9 mouse cellular contexts compared by ENCODE assay signal in genomic region chr17:88042099-88043086, GRCm38 (mm10). TPM values are rescaled to one million over a fixed set of nuclear protein-coding genes. Genes with fewer than 3 reads are reported as not detected.
A peak's percentile ranks its signal among the peaks of the same experiment; 100 is the strongest.
DNase-seq lines count a peak whose midpoint lies in the region; ATAC-seq and TF ChIP-seq lines count a peak whose summit lies in the region.
"Had no signal": no experiment of that assay in that cellular context is flagged by ENCODE, and none has a peak within 500 bp of the region (broad histone marks: within the 10 kb centered on the region; RNA-seq: fewer than 3 reads in every experiment).

No protein-coding gene starts in this region.

- no peak overlapping the region for H3K4me3 ChIP-seq in lung, embryonic 14.5 days (ENCODE audit: low read depth, low read length)
- H3K4me3 ChIP-seq: erythroblast, embryonic 14.5 days had no signal

- TF ChIP-seq POLR2A in brain, embryonic 14.5 days (IDR thresholded peaks at IDR 0.05; ENCODE audit: borderline replicate concordance, extremely low read depth, insufficient read depth, insufficient read length, poor library complexity, severe bottlenecking): no peak

- H3K9ac ChIP-seq in lung, embryonic 14.5 days: no peak overlapping the region

- H3K9me3 ChIP-seq in lung, embryonic 14.5 days (ENCODE audit: low read depth, low read length): no peaks in the 10 kb centered on the region

- no peak overlapping the region for H3K27ac ChIP-seq in lung, embryonic 14.5 days (ENCODE audit: low read depth)

- H3K36me3 ChIP-seq in lung, embryonic 14.5 days (ENCODE audit: insufficient read depth): 0 out of 2 replicates have a peak, but pooled peaks cover 7% of the 10 kb centered on the region

- DNase-seq in adrenal gland, postnatal 36 days: peak; percentile 12 to 46
- DNase-seq in adrenal gland, postnatal 10 days: no peak
- peak; percentile 64 for DNase-seq in brain, embryonic 14.5 days (ENCODE audit: low read depth)
- peak; percentile 86 for DNase-seq in induced T-regulatory cell, adult 2 months (ENCODE audit: low read depth)
- peak; percentile 12 for DNase-seq in lung, embryonic 14.5 days
- DNase-seq in cerebellum, adult 9-10 months: no peak
- no peak for DNase-seq in layer of hippocampus, postnatal 14 days (ENCODE audit: low spot score in 2 of 2)

- WGBS in lung, embryonic 14.5 days: 59% methylated on average over 12 of the region's 12 CpGs

- H3K4me1 ChIP-seq in lung, embryonic 14.5 days (ENCODE audit: insufficient read depth): 0 out of 2 replicates have a peak, but pooled peaks cover 5% of the 10 kb centered on the region

- TF ChIP-seq CTCF in brain, embryonic 14.5 days (IDR thresholded peaks at IDR 0.05; ENCODE audit: borderline replicate concordance, extremely low read depth, insufficient read depth, insufficient read length): no peak
- TF ChIP-seq CTCF in lung, embryonic 14.5 days (IDR thresholded peaks at IDR 0.05; ENCODE audit: low read depth): no peak

- peak; percentile 70 for ATAC-seq in lung, embryonic 14.5 days (ENCODE audit: insufficient read depth)
- peak; percentile 97 for ATAC-seq in neutrophil, adult 5-6 weeks (ENCODE audit: extremely low read depth, insufficient number of reproducible peaks, low FRiP score, poor library complexity, severe bottlenecking)

- no peaks in the 10 kb centered on the region for H3K27me3 ChIP-seq in lung, embryonic 14.5 days (ENCODE audit: insufficient read depth, low read length)

- H3K4me2 ChIP-seq in lung, embryonic 14.5 days: no peak overlapping the region

RNA-seq across cellular contexts. Expression of gene Fbxo11, which starts 22.7 kb away (rescaled TPM):
- 10 to 100 TPM; 58.2 to 63.6 TPM for total RNA-seq in adrenal gland, postnatal 36 days (2021)
- 10 to 100 TPM; 52.9 to 63.0 TPM for total RNA-seq in adrenal gland, postnatal 10 days (2021)
- 81.0 and 95.2 TPM in 2 replicates for polyA plus RNA-seq in brain, embryonic 14.5 days (2012; rRNA removed)
- polyA plus RNA-seq in lung, embryonic 14.5 days (2014; fragmentation: Nextera tagmentation; extraction: Ambion mirVana): 25.9 and 27.1 TPM in 2 replicates
- total RNA-seq in neutrophil, adult 5-6 weeks (2017): 91.3 and 91.4 TPM in 2 replicates
- 100 to 1,000 TPM; 114 to 117 TPM for total RNA-seq in layer of hippocampus, postnatal 14 days (2021)

Comparison
In these comparisons a context has a peak if more than half of its experiments do, and no peak if none do; other contexts are left out.
1. DNase-seq: peak in adrenal gland, postnatal 36 days (2 of 2), brain, embryonic 14.5 days (single experiment), induced T-regulatory cell, adult 2 months (single experiment) and lung, embryonic 14.5 days (single experiment); none in adrenal gland, postnatal 10 days (single experiment), cerebellum, adult 9-10 months (single experiment) and layer of hippocampus, postnatal 14 days (0 of 2).